Mouse (Mus musculus): ENCODE results near the gene Eif5b. TPM values are rescaled to one million over a fixed set of nuclear protein-coding genes. Genes with fewer than 3 reads are reported as not detected.

Eif5b gene
- total RNA-seq, 2 experiments from 2014 or later: 41.8 to 44.2 TPM

Other genes starting within 250 kb of the Eif5b start
- 10 to 100 TPM; 22.1 to 22.5 TPM for gene Tsga10, start 131.6 kb upstream of the Eif5b start, total RNA-seq (2021)
- 1 to 10 TPM; 6.7 to 8.6 TPM for gene Lipt1, start 126.3 kb upstream of the Eif5b start, total RNA-seq (2021)
- gene Mitd1, start 107.6 kb upstream of the Eif5b start, total RNA-seq (2021): 10 to 100 TPM in 1 of 2 experiments, 1 to 10 TPM in 1; 9.2 to 14.0 TPM
- gene Mrpl30, start 107.5 kb upstream of the Eif5b start, total RNA-seq (2021): 100 to 1,000 TPM; 137 to 140 TPM
- gene Lyg2, start 81.5 kb upstream of the Eif5b start, total RNA-seq (2021): under 1 TPM in 1 of 2 experiments, not detected in 1; 0.12 TPM
- not detected for gene Lyg1, start 40.3 kb upstream of the Eif5b start, total RNA-seq (2021)
- gene Txndc9, start 117 bp upstream of the Eif5b start, total RNA-seq (2021): 10 to 100 TPM; 53.9 to 63.5 TPM
- 10 to 100 TPM; 35.8 to 40.6 TPM for gene Rev1, start 131.8 kb downstream of the Eif5b start, total RNA-seq (2021)

Data from layer of hippocampus, adult 18-20 months (tissue).